Mouse (Mus musculus) limb, embryonic 12.5 days (tissue): ENCODE data around the gene Hist2h3b. TPM values are rescaled to one million over a fixed set of nuclear protein-coding genes. Genes with fewer than 3 reads are reported as not detected.
"Not testable (repeated sequence)": the region's sequence is repeated elsewhere in the genome, so short reads cannot be mapped to it uniquely, and the experiment has no call there.

ENCODE experiments used
- ATAC-seq: fragments of 200-750 bp; cut with Nextera tagmentation; 2 replicates; pipeline ENCODE4 v1.8.0; 2017; ENCODE audit warnings: low read depth, moderate TSS enrichment; ENCODE audit not compliant: insufficient number of reproducible peaks, insufficient read depth, low FRiP score, low TSS enrichment
- H3K27ac ChIP-seq: fragments of 300-500 bp; sonication (generic); 2 replicates; pipeline ENCODE4 v1.5.1; 2016; ENCODE audit warnings: mild to moderate bottlenecking, moderate library complexity
- H3K27me3 ChIP-seq: fragments of 300-500 bp; sonication (generic); 2 replicates; pipeline ENCODE4 v1.6.1; 2016; ENCODE audit warnings: mild to moderate bottlenecking, moderate library complexity
- H3K36me3 ChIP-seq: fragments of 300-500 bp; sonication (generic); 2 replicates; pipeline ENCODE4 v1.6.1; 2016; ENCODE audit warnings: mild to moderate bottlenecking, moderate library complexity
- H3K4me1 ChIP-seq: fragments of 300-500 bp; sonication (generic); replicated peaks from 2 replicates; pipeline ENCODE4 v1.6.1; 2016
- H3K4me2 ChIP-seq: fragments of 300-500 bp; sonication (generic); 2 replicates; pipeline ENCODE4 v1.6.1; 2016; ENCODE audit warnings: mild to moderate bottlenecking, moderate library complexity
- H3K4me3 ChIP-seq: fragments of 300-500 bp; sonication (generic); replicated peaks from 2 replicates; pipeline ENCODE4 v1.5.1; 2016; ENCODE audit warnings: mild to moderate bottlenecking
- H3K9ac ChIP-seq: fragments of 300-500 bp; sonication (generic); replicated peaks from 2 replicates; pipeline ENCODE4 v1.6.1; 2016; ENCODE audit warnings: mild to moderate bottlenecking, moderate library complexity
- H3K9me3 ChIP-seq: fragments of 300-500 bp; sonication (generic); 2 replicates; pipeline ENCODE4 v1.6.1; 2016; ENCODE audit warnings: mild to moderate bottlenecking, moderate library complexity
- WGBS: fragments of 180-500 bp; shearing (Covaris S2); methylation state at CpG from one replicate; pipeline ENCODE4 v1.1.7; 2016; 5-methylcytosine and 5-hydroxymethylcytosine counted together
- polyA plus RNA-seq: library from polyadenylated mRNA; unstranded; fragments of >200 nt; fragmentation: Nextera tagmentation; extraction: Ambion mirVana; gene quantifications from 2 replicates; pipeline ENCODE4 v1.2.1, GENCODE M21; 2016

Hist2h3b gene
- polyA plus RNA-seq: 95.3 and 139 TPM in 2 replicates

DNA sequence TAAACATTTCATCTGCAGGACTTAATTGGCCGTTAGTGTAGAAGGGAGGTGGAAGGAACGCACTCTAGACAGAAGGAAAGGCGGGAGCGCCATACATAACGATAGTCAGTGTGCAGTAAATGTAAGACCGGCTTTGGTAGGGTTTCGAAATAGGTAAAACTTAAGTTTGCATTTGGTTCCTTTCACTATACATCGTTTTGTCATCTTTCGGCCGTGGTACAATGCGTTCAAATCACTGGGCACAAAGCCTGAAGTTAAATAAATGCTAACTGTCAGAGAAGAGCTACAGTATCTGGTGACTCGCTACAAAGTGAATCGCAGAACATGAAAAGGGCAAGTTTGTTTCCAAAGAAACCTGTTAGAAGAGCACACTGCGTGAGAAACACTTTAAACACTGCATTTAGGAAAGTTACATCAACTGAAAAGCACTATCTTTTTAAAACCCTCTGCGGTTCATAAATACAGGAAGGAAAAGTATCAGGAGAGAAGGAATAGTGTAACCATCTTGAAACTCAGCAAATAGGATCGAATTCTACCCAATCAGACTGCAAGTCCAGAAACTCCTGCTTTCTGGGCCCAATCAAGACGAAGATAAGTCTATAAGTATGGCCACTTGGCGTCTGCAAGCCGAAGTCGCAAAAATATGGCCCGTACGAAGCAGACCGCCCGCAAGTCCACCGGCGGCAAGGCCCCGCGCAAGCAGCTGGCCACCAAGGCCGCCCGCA lies at the start of gene Hist2h3b:
Hist2h3b (plus strand) TSS at position 604 of the 725 bp plus-strand sequence.
- peak; percentile 60 for ATAC-seq
- peak within 1 kb of the TSS; percentile 98 for H3K27ac ChIP-seq

DNA sequence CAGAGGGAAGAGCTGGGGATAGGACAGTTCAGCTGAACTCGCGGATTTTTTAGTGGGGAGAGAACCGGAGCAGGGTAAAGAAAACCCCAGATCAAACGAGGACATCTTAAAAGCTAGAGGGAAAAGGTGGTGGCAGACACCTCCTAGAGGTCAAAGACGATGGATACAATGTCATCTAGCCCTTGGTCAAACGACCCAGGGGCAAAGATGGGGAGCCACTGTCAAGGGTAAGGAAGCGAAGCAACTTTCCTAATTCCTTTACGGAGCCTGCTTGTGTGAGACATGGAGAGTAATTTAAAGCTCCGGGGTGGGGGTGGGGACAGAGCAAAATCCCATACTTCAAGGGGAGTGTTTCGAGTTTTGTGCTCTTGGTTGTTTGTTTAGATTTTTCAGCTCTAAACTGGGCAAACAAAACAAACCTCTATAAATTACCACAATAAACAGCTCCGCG lies 49.2 kb upstream of the Hist2h3b start:
- WGBS: under 1% methylated on average over 12 of the region's 12 CpGs
- H3K4me2 ChIP-seq: peak overlapping the region; percentile 80
- ATAC-seq: peak; percentile 9; the same call in 1 of the 2 replicates
- no peaks in the 10 kb centered on the region for H3K36me3 ChIP-seq
- no peaks in the 10 kb centered on the region for H3K27me3 ChIP-seq
- H3K9ac ChIP-seq: peak overlapping the region; percentile 63
- no peaks in the 10 kb centered on the region for H3K9me3 ChIP-seq
- peak overlapping the region; percentile 59 for H3K4me3 ChIP-seq
- H3K4me1 ChIP-seq: peaks cover 34% of the 10 kb centered on the region
- H3K27ac ChIP-seq: peak overlapping the region; percentile 99

More for the DNA sequence above, at the start of gene Hist2h3b:
- Histone ChIP-seq H3K9ac (peak within 1 kb of the TSS; percentile 75), H3K9me3 (no peaks in the 10 kb centered on the region), H3K4me2 (peak within 1 kb of the TSS; percentile 77), H3K27me3 (no peaks in the 10 kb centered on the region), H3K4me3 (peak within 1 kb of the TSS; percentile 53), H3K4me1 (peaks cover 22% of the 10 kb centered on the region), H3K36me3 (no peaks in the 10 kb centered on the region)
- WGBS: 24% methylated on average over 30 of the region's 30 CpGs

GRCm38 (mm10) chr3:96219661-96220130 lies 48.8 kb upstream of the Hist2h3b start, which contains the start of the genes Bola1 and Hist2h2ab:
Gene Bola1, minus strand, starts transcription at chr3:96219709.
Gene Hist2h2ab, plus strand, starts transcription at chr3:96219865.
- Histone ChIP-seq H3K9ac (peak within 1 kb of the TSS; percentile 87), H3K4me1 (peaks cover 36% of the 10 kb centered on the region), H3K4me3 (peak within 1 kb of the TSS; percentile 59), H3K36me3 (no peaks in the 10 kb centered on the region), H3K27ac (peak within 1 kb of the TSS; percentile 99), H3K27me3 (no peaks in the 10 kb centered on the region), H3K9me3 (no peaks in the 10 kb centered on the region), H3K4me2 (peak within 1 kb of the TSS; percentile 80)
- ATAC-seq: peak; percentile 87
- WGBS: under 1% methylated on average over 37 of the region's 37 CpGs

GRCm38 (mm10) chr3:96220131-96220764 lies 48.2 kb upstream of the Hist2h3b start:
- peak overlapping the region; percentile 99 for H3K27ac ChIP-seq
- not testable (repeated sequence) for H3K9me3 ChIP-seq, ATAC-seq, H3K36me3 ChIP-seq, H3K27me3 ChIP-seq
- peak overlapping the region; percentile 87 for H3K9ac ChIP-seq
- peaks cover 36% of the 10 kb centered on the region for H3K4me1 ChIP-seq
- 0% methylated on average over 31 of the region's 47 CpGs for WGBS
- H3K4me3 ChIP-seq: peak overlapping the region; percentile 59
- H3K4me2 ChIP-seq: peak overlapping the region; percentile 80

DNA sequence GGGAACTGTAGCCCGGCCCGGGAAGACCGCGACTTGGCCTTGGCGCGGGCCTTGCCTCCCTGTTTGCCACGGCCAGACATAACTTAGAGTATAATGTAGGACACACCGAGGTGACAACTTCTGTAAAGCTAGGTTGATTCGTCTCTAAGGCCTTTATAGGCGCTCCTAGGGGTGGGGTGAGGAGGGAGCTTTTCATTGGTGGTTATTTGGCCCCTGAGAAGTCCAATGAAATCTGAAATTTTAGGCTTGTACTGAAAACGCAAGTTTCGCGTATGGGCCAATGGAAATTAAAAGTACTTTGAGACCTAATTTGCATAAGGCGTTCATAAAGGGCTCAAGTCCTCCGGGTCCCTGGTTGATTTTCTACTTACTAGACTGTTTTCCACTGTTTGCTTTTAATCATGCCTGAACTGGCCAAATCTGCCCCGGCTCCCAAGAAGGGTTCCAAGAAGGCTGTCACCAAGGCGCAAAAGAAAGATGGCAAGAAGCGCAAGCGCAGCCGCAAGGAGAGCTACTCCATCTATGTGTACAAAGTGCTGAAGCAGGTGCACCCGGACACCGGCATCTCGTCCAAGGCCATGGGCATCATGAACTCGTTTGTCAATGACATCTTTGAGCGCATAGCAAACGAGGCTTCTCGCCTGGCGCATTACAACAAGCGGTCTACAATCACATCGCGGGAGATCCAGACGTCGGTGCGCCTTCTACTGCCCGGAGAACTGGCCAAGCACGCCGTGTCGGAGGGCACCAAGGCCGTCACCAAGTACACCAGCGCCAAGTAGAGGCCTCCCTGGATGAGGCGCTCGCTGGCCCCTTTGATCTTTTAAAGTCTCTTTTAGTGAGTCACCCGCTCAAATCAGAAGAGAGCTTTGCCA lies 47.5 kb upstream of the Hist2h3b start, which contains the start of the genes Hist2h2ac and Hist2h2be:
Hist2h2ac (minus strand) TSS at position 116 of the 875 bp plus-strand sequence.
Hist2h2be (plus strand) TSS at position 355 of the 875 bp plus-strand sequence.
- Histone ChIP-seq H3K9ac (peak within 1 kb of the TSS; percentile 87), H3K27ac (peak within 1 kb of the TSS; percentile 99), H3K9me3 (no peaks in the 10 kb centered on the region), H3K4me3 (peak within 1 kb of the TSS; percentile 59), H3K27me3 (no peaks in the 10 kb centered on the region), H3K36me3 (no peaks in the 10 kb centered on the region), H3K4me1 (peaks cover 36% of the 10 kb centered on the region), H3K4me2 (peak within 1 kb of the TSS; percentile 80)
- peak; percentile 89 for ATAC-seq
- WGBS: under 1% methylated on average over 43 of the region's 43 CpGs

GRCm38 (mm10) chr3:96221640-96222038 lies 46.8 kb upstream of the Hist2h3b start:
- 21% methylated on average over 9 of the region's 9 CpGs for WGBS
- Histone ChIP-seq H3K9ac (peak overlapping the region; percentile 69), H3K9me3 (no peaks in the 10 kb centered on the region), H3K27me3 (no peaks in the 10 kb centered on the region), H3K27ac (peak overlapping the region; percentile 99), H3K36me3 (no peaks in the 10 kb centered on the region), H3K4me2 (peak overlapping the region; percentile 80), H3K4me1 (peaks cover 37% of the 10 kb centered on the region), H3K4me3 (peak overlapping the region; percentile 59)
- no peak for ATAC-seq

- Histone ChIP-seq H3K9ac (no peak overlapping the region), H3K36me3 (no peaks in the 10 kb centered on the region), H3K4me2 (peak overlapping the region; percentile 80), H3K4me1 (peaks cover 41% of the 10 kb centered on the region), H3K27ac (no peak overlapping the region), H3K27me3 (no peaks in the 10 kb centered on the region), H3K9me3 (no peaks in the 10 kb centered on the region), H3K4me3 (no peak overlapping the region)
- WGBS: 92% methylated on average over 4 of the region's 4 CpGs
- no peak for ATAC-seq
These were observed 45.7 kb upstream of the Hist2h3b start for GRCm38 (mm10) chr3:96222774-96223173.

DNA sequence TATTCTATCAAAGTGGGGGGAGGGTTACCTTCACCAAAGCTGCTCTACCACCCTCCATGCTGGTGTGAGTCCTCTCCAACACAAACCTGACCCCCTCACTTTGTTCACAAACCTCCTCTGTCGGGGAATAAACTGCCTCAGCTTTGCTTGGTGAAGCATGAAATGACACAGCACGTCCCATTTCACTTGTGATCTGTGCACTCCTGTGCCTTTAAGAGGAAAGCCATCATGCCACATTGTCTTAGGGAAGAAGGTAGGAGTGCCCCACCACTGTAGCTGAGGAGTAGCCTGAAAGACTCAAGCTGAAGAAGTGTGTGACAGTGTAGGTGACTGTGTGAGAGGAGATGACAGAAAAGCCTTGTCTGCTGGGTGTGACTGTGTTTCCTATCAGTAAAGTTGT lies 43.0 kb upstream of the Hist2h3b start:
- H3K36me3 ChIP-seq: no peaks in the 10 kb centered on the region
- no peak overlapping the region for H3K27ac ChIP-seq
- H3K4me2 ChIP-seq: no peak overlapping the region
- no peak overlapping the region for H3K4me3 ChIP-seq
- no peaks in the 10 kb centered on the region for H3K27me3 ChIP-seq
- H3K9me3 ChIP-seq: no peaks in the 10 kb centered on the region
- peaks cover 34% of the 10 kb centered on the region for H3K4me1 ChIP-seq
- ATAC-seq: no peak
- WGBS: 54% methylated on average over 2 of the region's 2 CpGs
- no peak overlapping the region for H3K9ac ChIP-seq

DNA sequence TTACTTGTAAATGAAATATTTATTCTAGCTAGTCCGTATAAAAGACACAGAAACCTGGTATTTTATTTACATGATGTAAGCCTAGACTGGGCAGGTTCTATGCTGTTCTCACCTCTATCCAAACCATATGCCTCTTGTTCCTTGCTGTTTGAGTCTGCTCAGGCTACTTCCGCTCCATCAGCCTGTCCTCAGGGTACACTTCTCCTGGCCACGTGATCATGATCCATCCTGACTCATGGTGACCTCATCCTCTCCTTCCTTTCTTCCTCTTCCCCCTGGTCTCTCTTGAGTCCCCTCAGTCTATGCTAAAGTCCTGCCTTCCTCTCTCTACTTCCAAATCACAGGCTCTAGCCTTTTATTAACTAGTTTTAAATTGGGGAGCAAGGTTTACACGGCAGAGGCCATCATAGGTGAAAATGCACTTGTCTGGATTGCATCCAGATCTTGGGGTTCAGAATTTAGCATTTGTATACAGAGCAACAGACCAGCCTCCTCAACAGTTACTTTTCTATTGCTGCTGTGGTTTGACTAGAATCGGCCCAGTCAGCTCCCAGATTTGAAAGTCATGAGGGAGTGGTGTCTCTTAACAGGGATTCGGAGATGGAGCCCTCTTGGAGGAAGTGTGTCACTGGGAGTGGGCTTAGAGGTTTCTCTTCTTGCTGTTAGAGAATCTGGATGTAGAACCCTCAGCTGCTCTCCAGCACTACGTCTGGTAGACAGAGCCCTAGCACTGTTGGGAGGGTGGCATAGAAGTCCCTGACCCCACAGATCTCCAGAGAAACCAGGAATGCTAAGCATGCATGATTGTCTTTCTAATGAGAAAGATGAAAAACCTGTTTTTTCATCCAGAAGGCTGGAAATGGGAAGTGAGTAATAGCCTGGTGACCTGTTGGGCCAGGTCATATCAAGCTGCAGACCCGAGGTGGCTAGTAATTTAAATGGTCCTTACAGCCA lies 41.5 kb upstream of the Hist2h3b start:
- H3K4me2 ChIP-seq: no peak overlapping the region
- peaks cover 27% of the 10 kb centered on the region for H3K4me1 ChIP-seq
- H3K9me3 ChIP-seq: no peaks in the 10 kb centered on the region
- H3K4me3 ChIP-seq: no peak overlapping the region
- no peak for ATAC-seq
- no peaks in the 10 kb centered on the region for H3K27me3 ChIP-seq
- 67% methylated on average over 8 of the region's 8 CpGs for WGBS
- no peaks in the 10 kb centered on the region for H3K36me3 ChIP-seq
- no peak overlapping the region for H3K9ac ChIP-seq
- H3K27ac ChIP-seq: no peak overlapping the region

DNA sequence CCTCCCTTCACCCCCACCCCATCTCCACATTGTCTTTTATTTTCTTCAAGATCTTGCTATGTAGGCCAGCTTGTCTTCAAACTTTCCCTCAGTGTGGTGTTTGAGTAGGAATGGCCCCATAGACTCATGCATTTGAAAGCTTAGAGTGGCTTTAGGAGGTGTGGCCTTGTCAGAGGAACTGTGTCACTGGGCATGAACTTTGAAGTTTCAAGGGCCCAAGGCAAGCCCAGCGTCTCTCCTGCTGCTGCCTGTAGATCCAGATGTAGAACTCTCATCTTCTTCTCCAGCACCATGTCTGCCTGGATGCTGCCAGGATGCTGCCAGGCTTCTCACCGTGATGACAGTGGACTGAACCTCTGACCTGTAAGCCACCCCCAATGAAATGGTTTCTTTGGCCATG lies 39.6 kb upstream of the Hist2h3b start:
- H3K4me2 ChIP-seq: no peak overlapping the region
- H3K9ac ChIP-seq: no peak overlapping the region
- no peak overlapping the region for H3K4me3 ChIP-seq
- H3K27ac ChIP-seq: no peak overlapping the region
- H3K9me3 ChIP-seq: no peaks in the 10 kb centered on the region
- peaks cover 10% of the 10 kb centered on the region; the same call in 1 of the 2 replicates for H3K4me1 ChIP-seq
- H3K36me3 ChIP-seq: no peaks in the 10 kb centered on the region
- no peaks in the 10 kb centered on the region for H3K27me3 ChIP-seq
- WGBS: 71% methylated on average over 2 of the region's 2 CpGs
- no peak for ATAC-seq
